Mouse (Mus musculus) G1E (cell line): ENCODE results near the gene Gpsm3.
"Not testable (repeated sequence)": the region's sequence is repeated elsewhere in the genome, so short reads cannot be mapped to it uniquely, and the experiment has no call there.

Experiments used
- CTCF ChIP-seq: IDR thresholded peaks from 2 replicates; pipeline ENCODE4 v1.5.1; 2012; ENCODE audit warnings: low read depth, low read length, inconsistent platforms, mixed read lengths
- GATA1 ChIP-seq: IDR thresholded peaks from 2 replicates; pipeline ENCODE4 v1.6.1; 2012; ENCODE audit warnings: borderline replicate concordance, low read length, inconsistent platforms, mixed read lengths
- POLR2AphosphoS5 ChIP-seq: IDR thresholded peaks from 2 replicates; pipeline ENCODE4 v1.6.1; 2012; ENCODE audit warnings: low read depth, low read length, inconsistent platforms; ENCODE audit not compliant: insufficient replicate concordance
- TAL1 ChIP-seq: conservative IDR thresholded peaks from 2 replicates; pipeline ENCODE4 v1.6.1; 2012; ENCODE audit warnings: low read depth, low read length, inconsistent platforms, mixed read lengths

- not testable (repeated sequence) for TF ChIP-seq CTCF, GATA1, TAL1, POLR2AphosphoS5
Observed at GRCm38 (mm10) chr17:34543567-34543966, 46.0 kb upstream of the Gpsm3 start.
